Mouse (Mus musculus) heart, embryonic 11.5 days (tissue): ENCODE measurements at regions not wholly inside any gene's neighbourhood (a gene's known extent, or its start where the extent isn't known, plus 50 kb on each side); places are given as distances from the start of the nearest gene placed in this dataset.

Experiments
- ATAC-seq: fragments of 200-750 bp; cut with Nextera tagmentation; replicated peaks from 2 replicates; pipeline ENCODE4 v1.8.0; 2017; ENCODE audit warnings: moderate library complexity; ENCODE audit not compliant: insufficient number of reproducible peaks, low FRiP score, low TSS enrichment
- H3K27ac ChIP-seq: fragments of 300-500 bp; sonication (generic); 2 replicates; pipeline ENCODE4 v1.5.1; 2014; ENCODE audit warnings: mild to moderate bottlenecking, low read depth, low read length
- H3K27me3 ChIP-seq: fragments of 300-500 bp; sonication (generic); 2 replicates; pipeline ENCODE4 v1.6.1; 2014; ENCODE audit warnings: mild to moderate bottlenecking, low read length, mixed read lengths; ENCODE audit not compliant: control insufficient read depth, insufficient read depth
- H3K36me3 ChIP-seq: fragments of 300-500 bp; sonication (generic); 2 replicates; pipeline ENCODE4 v1.6.1; 2014; ENCODE audit warnings: mild to moderate bottlenecking, low read length, moderate library complexity, mixed read lengths; ENCODE audit not compliant: control insufficient read depth, insufficient read depth
- H3K4me1 ChIP-seq: fragments of 300-500 bp; sonication (generic); 2 replicates; pipeline ENCODE4 v1.6.1; 2014; ENCODE audit warnings: low read length; ENCODE audit not compliant: control insufficient read depth, insufficient read depth
- H3K4me2 ChIP-seq: fragments of 300-500 bp; sonication (generic); 2 replicates; pipeline ENCODE4 v1.6.1; 2014; ENCODE audit warnings: mild to moderate bottlenecking, moderate library complexity
- H3K4me3 ChIP-seq: fragments of 300-500 bp; sonication (generic); 2 replicates; pipeline ENCODE4 v1.5.1; 2014; ENCODE audit warnings: low read depth, low read length
- H3K9ac ChIP-seq: fragments of 300-500 bp; sonication (generic); 2 replicates; pipeline ENCODE4 v1.6.1; 2014; ENCODE audit warnings: mild to moderate bottlenecking, low read depth, low read length, moderate library complexity
- H3K9me3 ChIP-seq: fragments of 300-500 bp; sonication (generic); replicated peaks from 2 replicates; pipeline ENCODE4 v1.6.1; 2016; ENCODE audit warnings: low read length; ENCODE audit not compliant: control insufficient read depth
- WGBS: fragments of 180-500 bp; shearing (Covaris S2); extraction: QIAGEN DNeasy Blood & Tissue Kit; methylation state at CpG from one replicate; pipeline ENCODE4 v1.1.7; 2014; ENCODE audit not compliant: insufficient replicate concordance; 5-methylcytosine and 5-hydroxymethylcytosine counted together

DNA sequence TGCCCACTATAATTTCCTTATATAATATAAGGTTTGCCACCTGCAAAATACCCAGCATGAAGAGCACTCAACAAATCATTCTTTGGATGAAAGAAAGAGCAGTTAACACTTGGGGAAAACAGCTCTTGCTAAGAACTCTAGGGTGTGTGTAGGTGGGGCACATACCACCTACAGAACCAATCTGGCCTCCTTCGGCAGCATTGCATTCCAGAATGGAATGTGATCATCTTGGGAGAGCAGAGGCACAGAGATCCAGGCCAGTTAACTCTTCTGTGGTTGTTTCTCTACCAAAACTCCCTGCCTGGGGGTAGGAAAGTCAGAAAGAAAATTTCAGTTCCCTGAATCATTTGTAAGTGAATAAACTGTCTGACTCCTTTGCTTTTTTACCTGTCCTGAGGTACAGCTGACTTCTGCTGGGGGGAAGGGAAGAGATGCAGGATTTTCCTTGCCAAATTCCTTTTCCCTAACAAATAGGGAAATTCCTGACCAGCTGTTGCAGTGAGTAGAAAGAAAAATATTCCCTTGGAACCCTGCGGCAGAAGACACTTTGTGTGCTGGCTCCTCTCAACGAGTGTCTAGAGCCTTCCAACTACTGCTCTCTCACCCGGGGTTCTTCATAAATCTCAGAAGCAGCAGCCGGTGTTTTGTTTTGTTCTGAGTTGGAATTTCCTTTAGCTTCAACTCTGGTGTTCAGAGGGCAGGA is 112.8 kb upstream of the Frmd6 start:
- H3K27me3 ChIP-seq: no peaks in the 10 kb centered on the region
- no peak overlapping the region for H3K4me2 ChIP-seq
- H3K36me3 ChIP-seq: no peaks in the 10 kb centered on the region
- no peak overlapping the region for H3K9ac ChIP-seq
- WGBS: 27% methylated on average over 5 of the region's 5 CpGs
- no peaks in the 10 kb centered on the region for H3K9me3 ChIP-seq
- peaks cover 9% of the 10 kb centered on the region; the same call in 1 of the 2 replicates for H3K4me1 ChIP-seq
- H3K4me3 ChIP-seq: no peak overlapping the region
- H3K27ac ChIP-seq: no peak overlapping the region
- ATAC-seq: no peak

DNA sequence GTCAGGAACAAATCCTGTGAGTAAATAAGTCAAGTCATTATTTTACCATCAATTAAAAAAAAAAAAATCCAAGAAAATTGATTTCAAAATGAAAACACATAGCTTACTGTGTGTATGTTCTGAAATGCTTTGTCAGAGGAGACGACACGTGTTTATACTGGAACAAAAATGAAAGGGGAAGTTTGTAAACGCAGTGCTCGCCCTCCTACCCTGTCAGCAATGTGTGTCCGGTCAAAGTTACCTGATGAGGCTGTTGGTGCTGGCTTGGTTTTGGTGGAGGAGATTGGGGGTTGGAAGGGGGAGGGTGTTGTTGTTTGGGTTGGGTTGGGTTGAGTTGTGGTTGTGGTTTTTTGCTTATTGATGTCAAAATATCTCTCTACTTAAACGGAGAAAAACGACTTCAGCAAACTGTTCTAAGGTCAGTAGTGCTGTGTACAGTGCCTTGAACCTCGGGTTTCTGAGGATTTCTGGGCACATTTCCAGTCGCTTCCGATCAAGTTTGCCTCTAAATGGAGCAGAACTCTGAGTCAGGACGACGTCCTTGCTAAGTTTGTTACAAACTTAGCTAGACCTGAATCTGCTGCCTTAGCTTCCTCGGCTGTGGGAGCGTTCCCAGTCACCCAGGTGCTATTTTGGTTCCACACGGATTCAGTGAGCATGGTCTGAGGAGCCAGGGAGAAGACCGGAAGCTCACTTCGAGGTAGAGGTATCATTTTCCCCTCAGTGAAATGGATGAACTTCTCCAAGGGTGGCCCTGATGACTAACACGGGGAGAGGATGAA is 111.6 kb upstream of the Frmd6 start:
- Histone ChIP-seq H3K4me1 (peaks cover 7% of the 10 kb centered on the region; the same call in 1 of the 2 replicates), H3K27me3 (no peaks in the 10 kb centered on the region), H3K9me3 (no peaks in the 10 kb centered on the region), H3K4me3 (no peak overlapping the region), H3K9ac (no peak overlapping the region), H3K36me3 (no peaks in the 10 kb centered on the region), H3K27ac (no peak overlapping the region), H3K4me2 (no peak overlapping the region)
- ATAC-seq: no peak
- 66% methylated on average over 18 of the region's 18 CpGs for WGBS

DNA sequence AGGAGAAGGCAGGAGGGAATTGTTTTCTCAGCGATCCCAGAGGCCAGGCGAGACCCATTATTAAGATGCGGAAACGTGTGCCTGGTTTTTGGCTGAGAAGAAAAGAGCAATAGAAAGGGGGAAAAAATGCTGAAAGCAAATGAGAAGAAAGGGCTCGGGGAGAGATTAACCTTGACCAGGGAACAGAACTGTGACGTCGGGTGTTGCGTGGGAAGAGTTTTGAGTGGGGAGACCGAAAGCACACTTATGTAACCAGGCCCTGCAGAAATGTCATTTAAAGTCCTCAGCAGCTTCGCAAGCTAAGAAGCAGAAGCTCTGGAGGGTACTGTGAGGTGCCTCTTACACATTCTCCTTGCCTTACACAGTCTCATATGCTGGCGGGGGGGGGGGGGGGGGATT is 111.0 kb upstream of the Frmd6 start:
- 74% methylated on average over 11 of the region's 11 CpGs for WGBS
- Histone ChIP-seq H3K27ac (no peak overlapping the region), H3K4me2 (no peak overlapping the region), H3K9me3 (no peaks in the 10 kb centered on the region), H3K9ac (no peak overlapping the region), H3K27me3 (no peaks in the 10 kb centered on the region), H3K4me1 (peaks cover 7% of the 10 kb centered on the region; the same call in 1 of the 2 replicates), H3K4me3 (no peak overlapping the region), H3K36me3 (no peaks in the 10 kb centered on the region)
- ATAC-seq: no peak

DNA sequence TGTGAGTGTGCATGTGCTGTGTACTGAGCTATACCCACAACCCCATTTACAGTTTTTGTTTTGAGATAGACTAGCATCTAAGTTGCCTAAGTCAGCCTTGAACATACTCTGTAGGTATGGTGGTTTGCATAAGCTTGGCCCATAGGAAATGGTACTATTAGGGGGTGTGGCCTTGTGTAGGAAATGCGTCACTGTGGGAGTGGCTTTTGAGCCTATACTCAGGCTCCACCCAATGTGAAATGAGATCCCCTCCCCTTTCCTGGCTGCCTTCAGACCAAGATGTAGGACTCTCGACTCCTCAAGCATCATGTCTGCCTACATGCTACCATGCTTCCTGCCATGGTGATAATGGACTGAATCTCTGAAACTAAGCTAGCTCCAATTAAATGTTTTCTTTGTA is 109.5 kb upstream of the Frmd6 start:
- 80% methylated on average over 2 of the region's 2 CpGs for WGBS
- no peak overlapping the region for H3K27ac ChIP-seq

DNA sequence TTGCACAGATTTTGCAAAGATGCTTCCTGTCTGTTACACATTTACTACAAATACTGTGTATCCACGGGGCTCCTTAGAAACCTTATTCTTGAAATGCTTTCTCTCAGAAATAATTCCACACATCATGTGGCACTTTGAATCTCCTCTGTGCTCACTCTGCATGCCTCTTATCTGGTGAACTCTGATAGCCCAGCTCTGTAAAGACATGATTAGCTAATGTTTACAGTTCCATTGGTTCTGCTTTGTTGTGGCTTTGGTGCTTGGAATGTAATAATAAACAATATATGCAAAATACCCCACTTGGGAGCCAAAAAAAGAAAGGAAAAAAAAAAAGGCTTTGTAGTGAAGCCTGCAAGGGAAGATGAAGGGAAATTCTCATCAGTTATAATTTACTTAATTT is 106.7 kb upstream of the Frmd6 start:
- no peaks in the 10 kb centered on the region for H3K9me3 ChIP-seq
- 23% methylated on average over 1 of the region's 1 CpGs for WGBS
- H3K9ac ChIP-seq: no peak overlapping the region
- no peaks in the 10 kb centered on the region for H3K27me3 ChIP-seq
- no peaks in the 10 kb centered on the region for H3K36me3 ChIP-seq
- H3K4me2 ChIP-seq: no peak overlapping the region
- no peaks in the 10 kb centered on the region for H3K4me1 ChIP-seq
- H3K4me3 ChIP-seq: no peak overlapping the region
- ATAC-seq: no peak
- no peak overlapping the region for H3K27ac ChIP-seq

More for the DNA sequence above, 109.5 kb upstream of the Frmd6 start:
- no peak overlapping the region for H3K9ac ChIP-seq
- no peaks in the 10 kb centered on the region for H3K9me3 ChIP-seq
- no peak overlapping the region for H3K4me2 ChIP-seq
- peaks cover 7% of the 10 kb centered on the region; the same call in 1 of the 2 replicates for H3K4me1 ChIP-seq
- H3K36me3 ChIP-seq: no peaks in the 10 kb centered on the region
- no peaks in the 10 kb centered on the region for H3K27me3 ChIP-seq
- ATAC-seq: no peak
- H3K4me3 ChIP-seq: no peak overlapping the region

DNA sequence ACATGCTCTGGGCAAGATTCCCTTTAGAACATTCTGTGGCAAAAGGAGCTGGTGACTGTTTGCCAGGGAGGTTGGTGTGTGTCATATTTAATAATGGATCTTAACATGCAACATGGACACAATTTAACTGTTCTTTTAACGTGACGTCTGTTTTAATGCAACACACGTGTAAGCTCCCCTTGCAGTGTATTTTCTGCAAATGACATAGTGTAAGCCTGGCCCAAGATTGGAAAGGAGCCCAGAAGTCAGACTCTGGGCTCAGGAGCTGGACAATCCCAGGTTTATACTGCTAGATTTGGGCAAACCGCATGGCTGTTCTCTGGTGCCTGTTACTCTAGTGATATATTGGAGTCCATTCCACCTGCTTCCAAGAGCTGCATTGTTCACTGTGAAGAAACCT is 106.1 kb upstream of the Frmd6 start:
- Histone ChIP-seq H3K4me2 (no peak overlapping the region), H3K36me3 (no peaks in the 10 kb centered on the region), H3K27me3 (no peaks in the 10 kb centered on the region), H3K9me3 (no peaks in the 10 kb centered on the region), H3K4me3 (no peak overlapping the region), H3K9ac (no peak overlapping the region), H3K4me1 (no peaks in the 10 kb centered on the region), H3K27ac (no peak overlapping the region)
- 78% methylated on average over 4 of the region's 4 CpGs for WGBS
- ATAC-seq: no peak

DNA sequence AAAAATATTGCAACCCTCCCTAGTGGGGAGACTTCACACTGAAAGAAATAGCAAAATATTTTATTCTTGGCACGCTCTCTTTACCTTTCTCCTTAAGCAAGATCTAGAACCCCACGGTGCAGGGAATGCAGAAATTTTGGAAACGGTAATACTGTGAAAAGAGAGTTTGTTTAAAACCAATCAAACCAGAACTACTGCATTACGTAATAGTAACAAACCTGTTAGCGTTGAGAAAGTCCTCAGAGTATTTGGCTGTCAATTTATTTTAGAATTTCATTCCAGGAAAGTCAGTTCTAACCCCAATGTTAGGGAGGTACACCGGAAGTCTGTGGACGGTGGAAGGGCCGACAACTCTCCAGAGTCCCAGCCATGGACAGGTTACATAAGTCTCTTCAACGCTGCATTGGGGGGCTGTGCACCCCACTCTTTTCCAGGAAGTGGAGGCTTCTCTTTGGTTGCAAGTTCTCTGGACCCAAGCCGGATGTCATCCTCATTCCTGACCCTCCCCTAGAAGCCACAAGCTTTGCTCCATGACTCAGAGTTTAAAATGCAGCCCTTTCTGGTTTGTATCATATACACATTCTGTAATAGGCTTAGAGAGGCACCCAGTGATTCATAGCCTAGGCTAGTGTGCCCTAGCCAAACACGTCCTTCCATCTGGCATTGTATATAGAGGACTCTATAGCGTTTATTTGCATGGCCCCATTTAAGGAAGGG is 105.0 kb upstream of the Frmd6 start:
- no peaks in the 10 kb centered on the region for H3K9me3 ChIP-seq
- WGBS: 76% methylated on average over 12 of the region's 12 CpGs
- no peak overlapping the region for H3K27ac ChIP-seq
- no peaks in the 10 kb centered on the region for H3K36me3 ChIP-seq
- ATAC-seq: no peak
- no peak overlapping the region for H3K4me3 ChIP-seq
- H3K27me3 ChIP-seq: no peaks in the 10 kb centered on the region
- H3K9ac ChIP-seq: no peak overlapping the region
- H3K4me2 ChIP-seq: no peak overlapping the region
- no peaks in the 10 kb centered on the region for H3K4me1 ChIP-seq

DNA sequence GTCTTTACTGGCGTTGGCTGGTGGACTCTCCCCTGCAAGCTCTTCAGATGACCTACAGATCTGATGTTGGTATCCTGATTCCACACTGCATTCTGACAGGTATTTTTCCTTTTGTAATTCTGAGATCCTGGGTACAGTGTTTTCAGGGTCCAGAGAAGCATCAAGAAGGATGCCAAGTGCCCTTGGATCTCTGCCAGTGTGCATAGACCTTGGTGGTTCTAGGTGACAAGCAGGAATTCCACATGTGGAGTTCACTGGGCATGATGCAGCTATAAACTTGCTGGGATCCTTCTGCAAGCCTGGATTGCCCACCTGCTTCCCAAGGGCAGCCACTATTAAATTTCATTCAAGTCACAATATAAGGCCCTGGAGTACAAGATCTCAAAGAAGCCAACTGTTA is 100.0 kb upstream of the Frmd6 start:
- Histone ChIP-seq H3K9me3 (no peaks in the 10 kb centered on the region), H3K4me2 (no peak overlapping the region), H3K4me3 (no peak overlapping the region), H3K27ac (no peak overlapping the region), H3K36me3 (no peaks in the 10 kb centered on the region), H3K9ac (no peak overlapping the region), H3K27me3 (no peaks in the 10 kb centered on the region), H3K4me1 (peaks cover 8% of the 10 kb centered on the region; the same call in 1 of the 2 replicates)
- no peak for ATAC-seq
- WGBS: 89% methylated on average over 1 of the region's 1 CpGs
